Mouse (Mus musculus) hindbrain, embryonic 14.5 days (tissue): Measurements from ENCODE around the gene Nmnat1. TPM values are rescaled to one million over a fixed set of nuclear protein-coding genes. Genes with fewer than 3 reads are reported as not detected.
"Not testable (repeated sequence)": the region's sequence is repeated elsewhere in the genome, so short reads cannot be mapped to it uniquely, and the experiment has no call there.

Experiments
- ATAC-seq: fragments of 200-750 bp; cut with Nextera tagmentation; 2 replicates; pipeline ENCODE4 v1.8.0; 2017; ENCODE audit warnings: moderate number of reproducible peaks, mild to moderate bottlenecking, moderate TSS enrichment, moderate library complexity; ENCODE audit not compliant: low FRiP score
- DNase-seq: peaks from one replicate; pipeline ENCODE4 v3.0.0-alpha.2; 2015; ENCODE audit warnings: low spot score
- H3K27ac ChIP-seq: fragments of 300-500 bp; sonication (generic); 2 replicates; pipeline ENCODE4 v1.5.1; 2014; ENCODE audit warnings: mild to moderate bottlenecking, moderate library complexity
- H3K27me3 ChIP-seq: fragments of 300-500 bp; sonication (generic); 2 replicates; pipeline ENCODE4 v1.6.1; 2014; ENCODE audit warnings: mild to moderate bottlenecking, low read length, mixed read lengths; ENCODE audit not compliant: control insufficient read depth, insufficient read depth
- H3K36me3 ChIP-seq: fragments of 300-500 bp; sonication (generic); replicated peaks from 2 replicates; pipeline ENCODE4 v1.6.1; 2014; ENCODE audit not compliant: control insufficient read depth, insufficient read depth
- H3K4me1 ChIP-seq: fragments of 300-500 bp; sonication (generic); replicated peaks from 2 replicates; pipeline ENCODE4 v1.6.1; 2014; ENCODE audit warnings: antibody characterized with exemption, low read length, mixed read lengths; ENCODE audit not compliant: control insufficient read depth, insufficient read depth
- H3K4me2 ChIP-seq: fragments of 300-500 bp; sonication (generic); replicated peaks from 2 replicates; pipeline ENCODE4 v1.6.1; 2014; ENCODE audit warnings: mild to moderate bottlenecking, moderate library complexity
- H3K4me3 ChIP-seq: fragments of 300-500 bp; sonication (generic); replicated peaks from 2 replicates; pipeline ENCODE4 v1.5.1; 2014; ENCODE audit warnings: mild to moderate bottlenecking, low read length
- H3K9ac ChIP-seq: fragments of 300-500 bp; sonication (generic); 2 replicates; pipeline ENCODE4 v1.6.1; 2014
- H3K9me3 ChIP-seq: fragments of 300-500 bp; sonication (generic); 2 replicates; pipeline ENCODE4 v1.6.1; 2016; ENCODE audit warnings: low read length; ENCODE audit not compliant: control insufficient read depth
- WGBS: fragments of 180-500 bp; shearing (Covaris S2); extraction: QIAGEN DNeasy Blood & Tissue Kit; methylation state at CpG from one replicate; pipeline ENCODE4 v1.1.7; 2014; 5-methylcytosine and 5-hydroxymethylcytosine counted together
- polyA plus RNA-seq: library from polyadenylated mRNA; unstranded; fragments of >200 nt; fragmentation: Nextera tagmentation; extraction: Ambion mirVana; gene quantifications from 2 replicates; pipeline ENCODE4 v1.2.1, GENCODE M21; 2014

The Nmnat1 gene
- polyA plus RNA-seq, 1 experiment from 2014 or later, result 7.5 TPM

DNA sequence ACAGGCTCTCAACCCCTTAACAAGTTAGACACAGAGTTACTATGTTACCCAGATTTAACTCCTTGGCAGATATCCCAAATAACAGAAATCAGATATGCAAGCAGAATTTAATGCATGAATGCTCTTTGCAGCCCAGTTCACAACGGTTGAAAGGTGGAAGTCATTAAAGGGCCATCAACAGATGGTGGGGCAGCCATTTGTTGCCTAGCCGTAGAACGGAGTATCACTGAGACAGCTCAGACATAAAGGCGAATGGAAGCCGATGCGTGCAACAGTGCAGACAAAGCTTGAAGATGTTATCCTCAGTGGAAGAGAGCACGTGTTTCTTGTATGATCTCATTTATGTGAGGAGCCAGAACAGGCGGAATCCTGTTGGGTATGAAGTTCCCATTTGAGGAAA, 44.4 kb downstream of the Nmnat1 start:
- WGBS, result 51% methylated on average over 8 of the region's 8 CpGs
- Histone ChIP-seq H3K27ac (no peak overlapping the region), H3K9me3 (no peaks in the 10 kb centered on the region), H3K4me2 (no peak overlapping the region), H3K27me3 (no peaks in the 10 kb centered on the region), H3K4me3 (no peak overlapping the region), H3K9ac (no peak overlapping the region), H3K36me3 (no peaks in the 10 kb centered on the region), H3K4me1 (peaks cover 10% of the 10 kb centered on the region)
- no peak for DNase-seq
- no peak for ATAC-seq

- not testable (repeated sequence) for H3K27me3 ChIP-seq, ATAC-seq, H3K4me2 ChIP-seq
These were observed 53.1 kb downstream of the Nmnat1 start for GRCm38 (mm10) chr4:149431887-149432286.

GRCm38 (mm10) chr4:149429592-149429991, 55.4 kb downstream of the Nmnat1 start:
- no peak for ATAC-seq
- Histone ChIP-seq H3K4me3 (no peak overlapping the region), H3K4me2 (no peak overlapping the region), H3K9ac (no peak overlapping the region), H3K36me3 (no peaks in the 10 kb centered on the region), H3K9me3 (no peaks in the 10 kb centered on the region), H3K27me3 (no peaks in the 10 kb centered on the region), H3K27ac (no peak overlapping the region), H3K4me1 (peaks cover 3% of the 10 kb centered on the region; the same call in 1 of the 2 replicates)
- no peak for DNase-seq
- 80% methylated on average over 5 of the region's 5 CpGs for WGBS

More at GRCm38 (mm10) chr4:149431887-149432286, 53.1 kb downstream of the Nmnat1 start:
- not testable (repeated sequence) for H3K9me3 ChIP-seq, H3K4me1 ChIP-seq, DNase-seq, H3K4me3 ChIP-seq, H3K9ac ChIP-seq, H3K36me3 ChIP-seq, H3K27ac ChIP-seq
- WGBS, result 70% methylated on average over 1 of the region's 1 CpGs

- Histone ChIP-seq H3K27ac (peak within 1 kb of the TSS; percentile 98), H3K4me2 (peak within 1 kb of the TSS; percentile 92), H3K27me3 (no peaks in the 10 kb centered on the region), H3K4me1 (peaks cover 28% of the 10 kb centered on the region; the same call in 1 of the 2 replicates), H3K36me3 (no peaks in the 10 kb centered on the region), H3K9me3 (no peaks in the 10 kb centered on the region), H3K9ac (peak within 1 kb of the TSS; percentile 93), H3K4me3 (peak within 1 kb of the TSS; percentile 94)
- under 1% methylated on average over 44 of the region's 50 CpGs for WGBS
- peak; percentile 93 for ATAC-seq
- peak; percentile 99 for DNase-seq
These were observed 58.4 kb downstream of the Nmnat1 start, which contains the start of gene Ube4b for GRCm38 (mm10) chr4:149426325-149427199. TSS of gene Ube4b (minus strand) at chr4:149426749.

- no peaks in the 10 kb centered on the region for H3K27me3 ChIP-seq
These were observed 59.2 kb downstream of the Nmnat1 start for GRCm38 (mm10) chr4:149425801-149426292.

GRCm38 (mm10) chr4:149424755-149425154, 60.2 kb downstream of the Nmnat1 start:
- Histone ChIP-seq H3K9ac (peak overlapping the region; percentile 93), H3K27me3 (no peaks in the 10 kb centered on the region), H3K4me2 (peak overlapping the region; percentile 92), H3K4me1 (peaks cover 34% of the 10 kb centered on the region; the same call in 1 of the 2 replicates), H3K9me3 (no peaks in the 10 kb centered on the region), H3K4me3 (peak overlapping the region; percentile 94), H3K36me3 (no peaks in the 10 kb centered on the region), H3K27ac (peak overlapping the region; percentile 98)
- ATAC-seq (no peak), DNase-seq (no peak)
- under 1% methylated on average over 9 of the region's 9 CpGs for WGBS

More at GRCm38 (mm10) chr4:149425801-149426292, 59.2 kb downstream of the Nmnat1 start:
- ATAC-seq, result peak; percentile 72
- Histone ChIP-seq H3K9ac (peak overlapping the region; percentile 93), H3K4me1 (peaks cover 34% of the 10 kb centered on the region; the same call in 1 of the 2 replicates), H3K4me2 (peak overlapping the region; percentile 92), H3K9me3 (no peaks in the 10 kb centered on the region), H3K27ac (peak overlapping the region; percentile 98), H3K4me3 (peak overlapping the region; percentile 94), H3K36me3 (no peaks in the 10 kb centered on the region)
- WGBS, result under 1% methylated on average over 35 of the region's 35 CpGs
- DNase-seq, result peak; percentile 45

DNA sequence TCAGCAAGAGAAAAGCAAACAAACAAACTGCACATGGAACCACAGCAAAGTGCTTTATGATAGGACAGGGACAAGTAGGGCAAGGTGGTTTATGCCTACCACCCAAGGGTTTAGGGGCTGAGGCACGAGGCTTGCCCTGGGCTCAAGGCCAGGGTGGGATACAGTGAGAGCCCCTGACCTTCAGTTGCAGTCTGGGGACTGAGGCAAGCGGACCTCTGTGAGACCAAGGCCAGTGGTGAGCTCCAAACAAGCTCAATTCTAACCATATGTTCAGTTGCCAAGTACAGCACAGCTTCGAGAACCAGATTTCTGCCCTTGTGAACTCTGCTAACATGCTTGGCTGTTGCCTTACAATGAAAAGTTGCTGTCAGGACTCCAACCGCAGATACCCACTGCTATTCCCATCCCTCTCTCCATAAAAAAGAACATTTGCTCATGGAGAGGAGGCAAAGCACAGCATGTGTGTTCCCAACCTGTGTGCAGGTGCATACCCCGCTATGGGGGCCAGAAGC, 67.1 kb downstream of the Nmnat1 start:
- peaks cover 35% of the 10 kb centered on the region for H3K4me1 ChIP-seq
- no peaks in the 10 kb centered on the region for H3K9me3 ChIP-seq
- DNase-seq (no peak), ATAC-seq (no peak)
- no peaks in the 10 kb centered on the region for H3K27me3 ChIP-seq
- H3K27ac ChIP-seq, result no peak overlapping the region
- no peaks in the 10 kb centered on the region for H3K36me3 ChIP-seq
- H3K4me2 ChIP-seq, result no peak overlapping the region
- 83% methylated on average over 5 of the region's 5 CpGs for WGBS
- no peak overlapping the region for H3K9ac ChIP-seq
- no peak overlapping the region for H3K4me3 ChIP-seq
